Mouse (Mus musculus): ENCODE measurements around the gene Cc2d1a.

Cc2d1a gene

DNA sequence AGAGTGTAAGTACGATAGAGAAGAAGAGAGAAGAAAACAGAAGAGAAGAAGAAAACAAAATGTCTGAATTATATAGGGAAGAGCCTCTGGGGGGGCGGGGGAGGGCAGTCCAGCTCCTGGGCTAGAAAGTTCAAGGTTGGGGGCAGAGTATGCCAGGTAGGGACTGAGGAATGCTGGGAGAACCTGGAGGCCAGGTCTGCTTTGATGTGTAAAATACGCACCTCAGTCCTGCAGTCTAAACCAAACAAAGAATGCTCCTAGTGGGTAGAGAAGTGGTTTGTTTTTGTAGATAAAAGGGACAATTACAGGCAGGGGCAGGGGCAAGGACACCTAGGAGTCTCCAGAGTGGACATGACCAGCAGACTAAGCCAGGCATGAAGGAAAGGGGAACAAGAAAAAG is 29.7 kb upstream of the Cc2d1a start:
- DNase-seq (ENCODE audit: low spot score) = no peak

DNA sequence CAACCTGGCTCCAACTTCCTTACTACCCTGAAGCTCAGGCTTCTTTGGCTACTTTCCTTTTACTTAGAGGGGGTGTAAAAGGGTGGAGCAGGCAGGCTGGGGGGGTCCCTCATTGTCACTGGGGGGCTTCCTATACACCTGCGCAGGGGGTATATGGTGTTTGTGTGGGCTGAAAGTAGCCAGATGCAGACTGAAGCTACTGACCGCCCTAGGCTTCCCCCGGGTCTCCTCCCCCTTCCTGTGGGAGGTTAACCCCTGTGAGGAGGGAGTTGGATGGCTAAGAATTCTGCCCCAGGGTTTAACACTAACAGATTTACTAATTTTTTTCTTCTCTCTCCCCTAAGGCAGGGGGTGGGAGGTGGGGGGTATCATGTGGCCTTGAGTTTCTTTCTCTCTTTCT is 28.8 kb upstream of the Cc2d1a start:
- no peak for DNase-seq (ENCODE audit: low spot score)

GRCm38 (mm10) chr8:84173861-84174260 is 26.1 kb upstream of the Cc2d1a start:
- DNase-seq (ENCODE audit: low spot score) = no peak

DNA sequence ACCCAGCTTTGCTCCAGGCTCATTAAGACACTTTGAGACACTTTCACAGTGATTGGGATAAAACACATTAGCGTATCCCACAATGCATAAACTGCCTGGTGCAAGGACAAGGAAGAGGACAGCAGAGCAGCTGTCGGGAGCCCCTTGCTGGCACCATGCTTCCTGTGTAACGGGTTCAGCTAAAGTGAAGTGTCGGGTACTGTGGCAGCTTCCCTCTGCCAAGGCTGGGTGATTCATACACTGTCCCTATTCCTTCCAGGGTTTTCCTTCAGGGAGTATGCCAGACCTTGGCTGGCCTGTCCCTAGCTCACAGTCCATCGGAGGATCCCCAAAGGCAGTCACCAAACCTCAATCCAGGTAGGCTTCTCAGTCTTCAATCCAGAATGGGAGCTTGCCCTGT is 22.4 kb upstream of the Cc2d1a start:
- DNase-seq (ENCODE audit: low spot score) = no peak

DNA sequence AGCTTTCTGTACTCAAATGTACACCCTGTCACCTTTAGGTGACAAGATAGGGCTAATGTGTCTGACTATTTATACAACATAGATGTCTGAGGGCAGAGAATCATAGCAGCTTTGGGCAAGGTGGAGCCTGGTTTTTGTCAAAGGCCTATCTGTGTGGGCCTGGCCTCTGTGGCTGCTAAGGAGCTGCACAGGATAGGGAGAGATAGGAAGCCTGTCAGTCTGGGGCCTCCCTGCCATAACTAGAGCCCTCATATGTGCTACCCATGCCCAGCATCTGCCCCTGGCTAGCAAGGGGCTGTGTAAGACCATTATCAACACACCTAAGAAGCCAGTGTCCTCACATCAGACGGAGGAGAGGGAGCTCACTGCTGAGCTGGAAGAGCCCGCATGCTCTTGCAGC is 20.0 kb upstream of the Cc2d1a start:
- no peak for DNase-seq (ENCODE audit: low spot score)

DNA sequence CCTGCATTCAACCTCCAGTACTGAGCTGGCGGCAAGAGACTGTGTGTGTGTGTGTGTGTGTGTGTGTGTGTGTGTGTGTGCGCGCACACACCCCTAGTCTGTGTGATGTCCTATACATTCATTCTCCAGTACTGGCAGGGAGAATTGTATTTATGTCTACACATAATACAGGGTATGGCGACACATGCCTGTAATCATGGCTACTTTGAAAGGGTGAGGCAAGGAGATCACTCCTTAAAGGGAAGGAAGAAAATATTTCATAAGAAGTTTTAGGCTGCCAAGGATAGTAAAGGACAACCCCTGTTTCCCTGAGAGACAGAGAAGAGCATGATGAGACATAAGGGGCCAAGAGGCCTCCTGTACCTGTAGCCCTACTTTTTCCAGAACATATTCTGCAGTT is 9.9 kb upstream of the Cc2d1a start:
- no peak for DNase-seq (ENCODE audit: low spot score)

DNA sequence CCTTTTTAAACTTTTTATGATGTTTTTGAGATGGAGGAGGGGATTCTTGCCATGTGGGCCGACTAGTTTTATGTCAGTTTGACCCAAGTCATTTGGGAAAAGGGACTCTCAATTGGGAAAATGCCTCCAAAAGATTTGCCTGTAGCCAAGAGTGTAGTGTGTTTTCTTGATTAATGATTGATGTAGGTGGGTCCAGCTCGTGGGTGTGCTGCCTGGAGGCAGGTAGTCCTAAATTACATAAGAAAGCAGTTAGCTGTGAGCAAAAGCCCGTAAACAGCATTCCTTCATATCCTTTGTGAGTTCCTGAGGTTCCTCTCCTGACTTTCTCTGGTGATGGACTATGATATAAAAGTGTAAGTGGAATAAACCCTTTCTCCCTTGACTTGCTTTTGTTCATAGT is 1.4 kb upstream of the Cc2d1a start:
- DNase-seq (ENCODE audit: low spot score) = no peak

- DNase-seq (ENCODE audit: low spot score) = no peak
Observed at GRCm38 (mm10) chr8:84148531-84148850, 755 bp upstream of the Cc2d1a start.

- DNase-seq (ENCODE audit: low spot score) = no peak
Observed at GRCm38 (mm10) chr8:84147324-84147766, 391 bp downstream of the Cc2d1a start.

- DNase-seq (ENCODE audit: low spot score) = no peak
Observed at GRCm38 (mm10) chr8:84144636-84145245, 3.0 kb downstream of the Cc2d1a start.

GRCm38 (mm10) chr8:84140838-84141237 is 6.9 kb downstream of the Cc2d1a start:
- no peak for DNase-seq (ENCODE audit: low spot score)

DNA sequence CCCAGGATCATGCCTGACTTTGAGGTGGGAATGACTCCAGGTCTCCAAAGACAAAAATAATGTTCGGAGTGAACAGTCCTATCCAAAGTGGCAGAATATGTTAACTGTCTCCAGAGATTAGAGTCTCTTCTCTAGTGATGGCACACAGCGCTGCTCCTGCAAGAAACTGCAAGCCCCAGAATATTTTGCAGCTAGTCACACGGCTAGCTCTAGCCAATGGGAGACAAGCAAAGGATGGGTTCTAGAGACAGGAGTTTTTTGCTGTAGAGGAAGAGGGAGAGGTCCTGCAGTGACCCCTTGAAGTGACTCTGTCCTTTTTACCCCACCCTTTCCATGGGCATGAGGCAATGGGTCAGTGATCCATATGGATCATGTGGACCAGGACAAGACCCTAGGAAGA is 9.9 kb downstream of the Cc2d1a start:
- DNase-seq (ENCODE audit: low spot score) = no peak

DNA sequence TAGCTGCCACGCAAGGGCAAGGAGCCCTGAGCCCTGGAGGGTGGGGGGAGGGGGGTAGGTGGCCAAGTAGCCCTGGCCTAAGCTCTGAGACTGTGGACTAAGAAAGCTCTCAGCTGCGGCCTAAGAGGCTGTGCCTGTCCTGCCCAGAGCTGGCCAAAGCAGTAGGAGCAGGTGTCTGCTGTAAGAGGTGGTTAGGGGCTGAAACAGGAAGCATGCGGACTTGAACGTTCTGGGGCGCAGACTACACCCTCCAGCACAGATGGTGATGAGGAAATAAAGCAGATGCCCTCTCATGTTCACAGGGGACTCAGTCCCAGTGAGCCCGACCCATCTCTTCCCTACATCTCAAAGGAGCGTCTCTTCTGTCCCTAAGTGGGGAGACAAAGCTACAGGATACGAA is 15.5 kb downstream of the Cc2d1a start:
- DNase-seq (ENCODE audit: low spot score) = no peak

DNA sequence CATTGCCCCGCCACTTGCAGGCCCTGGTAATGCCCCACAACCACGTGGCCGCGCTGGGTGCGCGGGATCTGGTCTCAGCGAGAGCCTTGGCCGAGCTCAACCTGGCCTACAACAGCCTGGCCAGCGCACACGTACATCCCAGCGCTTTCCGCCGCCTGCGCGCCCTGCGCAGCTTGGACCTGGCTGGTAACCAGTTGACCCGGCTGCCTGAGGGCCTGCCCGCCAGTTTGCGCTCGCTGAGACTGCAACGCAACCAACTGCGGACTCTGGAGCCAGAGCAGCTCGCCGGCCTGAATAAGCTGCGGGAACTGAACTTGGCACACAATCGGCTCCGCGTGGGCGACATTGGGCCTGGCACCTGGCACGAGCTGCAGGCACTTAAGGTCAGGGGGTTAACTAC is 16.9 kb downstream of the Cc2d1a start:
- no peak for DNase-seq (ENCODE audit: low spot score)

DNA sequence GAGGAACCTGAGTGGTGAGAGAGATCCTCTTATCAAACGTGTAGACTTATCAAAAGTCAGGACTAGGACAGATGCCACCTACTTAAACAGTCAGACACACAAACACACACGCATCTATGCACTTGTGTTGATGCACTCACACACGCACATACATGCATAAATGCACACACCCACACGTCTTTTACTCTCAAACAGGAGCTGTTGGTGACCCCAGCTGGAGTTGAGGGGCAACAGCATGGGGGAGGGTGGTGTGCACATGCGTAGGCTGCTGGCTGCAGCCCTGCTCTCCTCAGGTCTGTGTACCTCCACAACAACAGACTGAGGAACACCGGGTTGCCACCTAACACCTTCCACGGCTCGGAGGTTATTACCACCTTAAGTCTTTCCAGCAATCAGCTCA is 19.5 kb downstream of the Cc2d1a start:
- no peak for DNase-seq (ENCODE audit: low spot score)

- DNase-seq (ENCODE audit: low spot score) = no peak
Observed at GRCm38 (mm10) chr8:84127202-84127901, 20.4 kb downstream of the Cc2d1a start.

- no peak for DNase-seq (ENCODE audit: low spot score)
Observed at GRCm38 (mm10) chr8:84126742-84127141, 21.0 kb downstream of the Cc2d1a start.

- DNase-seq (ENCODE audit: low spot score) = no peak
Observed at GRCm38 (mm10) chr8:84125656-84126055, 22.1 kb downstream of the Cc2d1a start, which contains the start of gene Podnl1. Gene Podnl1, plus strand, starts transcription at chr8:84125989.

GRCm38 (mm10) chr8:84122151-84122550 is 25.6 kb downstream of the Cc2d1a start:
- no peak for DNase-seq (ENCODE audit: low spot score)

GRCm38 (mm10) chr8:84115646-84116045 is 32.1 kb downstream of the Cc2d1a start:
- no peak for DNase-seq (ENCODE audit: low spot score)

GRCm38 (mm10) chr8:84106216-84107040 is 41.3 kb downstream of the Cc2d1a start:
- DNase-seq (ENCODE audit: low spot score) = no peak

DNA sequence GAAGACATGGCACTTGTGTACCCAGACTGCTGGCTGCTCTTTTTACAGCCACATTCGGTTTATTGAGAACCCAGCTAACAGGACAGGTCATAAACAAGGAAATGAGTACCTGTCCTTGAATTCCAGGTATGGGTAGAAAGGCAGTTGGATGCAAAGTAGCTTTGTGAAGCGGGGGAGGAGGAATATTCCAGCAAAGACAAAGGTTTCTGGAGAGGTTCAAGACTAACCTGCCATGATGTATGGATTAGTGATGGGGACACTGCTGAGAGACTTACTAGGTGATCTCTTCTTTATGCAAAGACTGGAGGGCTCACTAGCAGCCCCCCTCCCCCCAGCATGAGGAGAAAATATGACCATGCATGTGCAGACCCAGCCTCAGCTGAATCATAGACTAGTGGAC is 42.1 kb downstream of the Cc2d1a start:
- DNase-seq (ENCODE audit: low spot score) = no peak

Measured in embryo, embryonic 10 days (tissue).